Mouse (Mus musculus): Measurements from ENCODE around the gene Atp1a1.

- TF ChIP-seq CTCF (IDR thresholded peaks at IDR 0.05; ENCODE audit: borderline replicate concordance, control insufficient read depth, extremely low read depth, insufficient read depth, low read length, poor library complexity) (no peak), POLR2A (IDR thresholded peaks at IDR 0.05; ENCODE audit: control insufficient read depth, extremely low read depth, insufficient read depth, low read length, poor library complexity) (no peak)
Observed at GRCm38 (mm10) chr3:101643264-101643663, 38.8 kb upstream of the Atp1a1 start.

Measured in thymus, adult 2 months (tissue).